ENCODE assay signal across 26 mouse cellular contexts in the genomic region with DNA sequence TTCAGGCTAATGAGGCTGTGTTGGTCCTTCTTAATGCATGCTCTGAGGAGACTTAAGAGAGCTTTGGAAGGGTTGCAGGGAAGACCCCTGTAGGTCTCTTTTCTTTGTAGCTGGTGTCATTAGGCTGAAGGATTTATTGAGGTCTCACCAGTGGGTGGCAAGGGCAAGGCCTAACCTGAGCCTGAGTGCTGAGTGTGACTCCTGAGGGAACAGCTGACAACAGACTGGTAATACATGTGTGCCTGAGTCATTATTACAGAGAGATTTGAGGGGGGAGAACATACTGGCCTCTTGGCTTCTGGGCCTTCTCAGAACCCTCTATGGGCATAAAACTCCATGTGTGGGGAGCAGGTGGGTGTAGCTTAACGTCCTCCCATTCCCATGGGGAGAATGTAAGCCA. TPM values are rescaled to one million over a fixed set of nuclear protein-coding genes. Genes with fewer than 3 reads are reported as not detected.
DNase-seq lines count a peak whose midpoint lies in the region; ATAC-seq and TF ChIP-seq lines count a peak whose summit lies in the region.
"Had no signal": no experiment of that assay in that cellular context is flagged by ENCODE, and none has a peak within 500 bp of the region (broad histone marks: within the 10 kb centered on the region; RNA-seq: fewer than 3 reads in every experiment).

No protein-coding gene starts in this region.

- H3K27ac ChIP-seq in intestine, embryonic 16.5 days (ENCODE audit: low read length) = peak overlapping the region; percentile 45; the same call in 1 of the 2 replicates
- H3K27ac ChIP-seq in intestine, embryonic 15.5 days = no peak overlapping the region
- H3K27ac ChIP-seq: embryonic facial prominence, embryonic 12.5 days; forebrain, embryonic 10.5 days; forebrain, embryonic 13.5 days; heart, adult 2 months; heart, embryonic 10.5 days; heart, embryonic 13.5 days; hindbrain, embryonic 12.5 days; hindbrain, embryonic 15.5 days had no signal

- H3ac ChIP-seq in myocyte (ENCODE audit: control insufficient read depth, insufficient read length) = no peak overlapping the region

- H3K4me3 ChIP-seq in intestine, embryonic 16.5 days (ENCODE audit: low read length) = no peak overlapping the region
- no peak overlapping the region for H3K4me3 ChIP-seq in intestine, embryonic 15.5 days (replicated peaks)
- H3K4me3 ChIP-seq in myocyte = no peak overlapping the region
- H3K4me3 ChIP-seq: embryonic facial prominence, embryonic 12.5 days; forebrain, embryonic 10.5 days; forebrain, embryonic 13.5 days; heart, adult 2 months; heart, embryonic 10.5 days; heart, embryonic 13.5 days; hindbrain, embryonic 12.5 days; hindbrain, embryonic 15.5 days had no signal

- H3K36me3 ChIP-seq in intestine, embryonic 16.5 days (ENCODE audit: control insufficient read depth, insufficient read depth, low read length) = no peaks in the 10 kb centered on the region
- H3K36me3 ChIP-seq in intestine, embryonic 15.5 days = no peaks in the 10 kb centered on the region
- H3K36me3 ChIP-seq in myocyte (ENCODE audit: control insufficient read depth, insufficient read depth) = no peaks in the 10 kb centered on the region
- H3K36me3 ChIP-seq: embryonic facial prominence, embryonic 12.5 days; forebrain, embryonic 10.5 days; heart, embryonic 10.5 days; heart, embryonic 13.5 days; hindbrain, embryonic 12.5 days; hindbrain, embryonic 15.5 days had no signal

- no peak overlapping the region for H3K9ac ChIP-seq in intestine, embryonic 16.5 days (ENCODE audit: low read depth, low read length)
- H3K9ac ChIP-seq in intestine, embryonic 15.5 days = no peak overlapping the region
- H3K9ac ChIP-seq: embryonic facial prominence, embryonic 12.5 days; forebrain, embryonic 13.5 days; heart, embryonic 13.5 days; hindbrain, embryonic 12.5 days; hindbrain, embryonic 15.5 days had no signal

- no peak overlapping the region for H3K4me2 ChIP-seq in intestine, embryonic 16.5 days (ENCODE audit: low read depth, low read length)
- no peak overlapping the region for H3K4me2 ChIP-seq in intestine, embryonic 15.5 days (replicated peaks)
- H3K4me2 ChIP-seq in myocyte (ENCODE audit: low read depth) = no peak overlapping the region
- H3K4me2 ChIP-seq: embryonic facial prominence, embryonic 12.5 days; forebrain, embryonic 13.5 days; heart, embryonic 13.5 days; hindbrain, embryonic 12.5 days; hindbrain, embryonic 15.5 days had no signal

- no peaks in the 10 kb centered on the region for H3K79me2 ChIP-seq in myocyte (ENCODE audit: control insufficient read depth, insufficient read depth)

- peaks cover 44% of the 10 kb centered on the region for H3K4me1 ChIP-seq in intestine, embryonic 16.5 days (ENCODE audit: control insufficient read depth, insufficient read depth, low read length)
- peaks cover 21% of the 10 kb centered on the region; the same call in 1 of the 2 replicates for H3K4me1 ChIP-seq in intestine, embryonic 15.5 days (replicated peaks)

- ATAC-seq in intestine, embryonic 16.5 days = no peak
- ATAC-seq in intestine, embryonic 15.5 days = no peak
- ATAC-seq in CD4-positive, CD25-positive, alpha-beta regulatory T cell, adult 4 months = no peak
- ATAC-seq: forebrain, embryonic 13.5 days; forebrain, embryonic 16.5 days had no signal

- H3K27me3 ChIP-seq in intestine, embryonic 16.5 days (replicated peaks; ENCODE audit: control insufficient read depth, insufficient read depth, low read length) = no peaks in the 10 kb centered on the region
- H3K27me3 ChIP-seq in intestine, embryonic 15.5 days (replicated peaks) = no peaks in the 10 kb centered on the region
- no peaks in the 10 kb centered on the region for H3K27me3 ChIP-seq in myocyte (ENCODE audit: control insufficient read depth, insufficient read depth, insufficient read length)
- H3K27me3 ChIP-seq: embryonic facial prominence, embryonic 12.5 days; forebrain, embryonic 13.5 days; heart, embryonic 13.5 days; hindbrain, embryonic 12.5 days; hindbrain, embryonic 15.5 days had no signal

- no peak for TF ChIP-seq POLR2A in myocyte (IDR thresholded peaks at IDR 0.05; ENCODE audit: insufficient read length, low read depth)

- DNase-seq in thymus, postnatal 14 days = peak; percentile 8
- DNase-seq in thymus, adult 18-20 months = no peak
- DNase-seq in adrenal gland, postnatal 14 days = no peak
- DNase-seq: adrenal gland, adult 2 months; adrenal gland, postnatal 25 days; B cell, adult 2 months; cerebellum, adult 11-12 months; cerebellum, adult 8-10 months; cerebellum, postnatal 10 days; gastrocnemius, postnatal 10 days; gastrocnemius, postnatal 36 days; heart, adult 2 months; heart, postnatal 14 days; heart, postnatal 4 days had no signal

- 36% methylated on average over 1 of the region's 1 CpGs for WGBS in intestine, embryonic 16.5 days
- WGBS in intestine, embryonic 15.5 days = 36% methylated on average over 1 of the region's 1 CpGs

- H3K9me3 ChIP-seq in intestine, embryonic 16.5 days (ENCODE audit: control insufficient read depth, low read length) = no peaks in the 10 kb centered on the region
- H3K9me3 ChIP-seq in intestine, embryonic 15.5 days = no peaks in the 10 kb centered on the region
- H3K9me3 ChIP-seq: embryonic facial prominence, embryonic 12.5 days; forebrain, embryonic 10.5 days; forebrain, embryonic 13.5 days; heart, embryonic 10.5 days; heart, embryonic 13.5 days; hindbrain, embryonic 12.5 days; hindbrain, embryonic 15.5 days had no signal

TF ChIP-seq in myocyte, 11 proteins besides CTCF, POLR2A, EP300 and RAD21:
- TF ChIP-seq E2F4 (IDR thresholded peaks at IDR 0.05; ENCODE audit: insufficient read depth) = no peak
- TF ChIP-seq TCF12 (IDR thresholded peaks at IDR 0.05; ENCODE audit: insufficient read depth, poor library complexity, severe bottlenecking) = no peak
- TF ChIP-seq MYOD1 (IDR thresholded peaks at IDR 0.05; ENCODE audit: control insufficient read depth in 1 of 3, insufficient read length in 2 of 3, low read depth in 2 of 3) = peak in 2 of 3 experiments; percentile 6 to 73
- no peak for TF ChIP-seq CEBPB (IDR thresholded peaks at IDR 0.05; ENCODE audit: insufficient read depth, poor library complexity, severe bottlenecking)
- TF ChIP-seq REST (IDR thresholded peaks at IDR 0.05; ENCODE audit: insufficient read depth, insufficient read length) = no peak
- no peak for TF ChIP-seq MAX (IDR thresholded peaks at IDR 0.05; ENCODE audit: low read depth)
- no peak for TF ChIP-seq TCF3 (IDR thresholded peaks at IDR 0.05; ENCODE audit: insufficient read length, low read depth)
- no peak for TF ChIP-seq POLR2AphosphoS2 (IDR thresholded peaks at IDR 0.05; ENCODE audit: insufficient read length, low read depth)
- TF ChIP-seq MYOG (IDR thresholded peaks at IDR 0.05; ENCODE audit: control insufficient read depth in 1 of 3, insufficient read depth in 1 of 3, insufficient read length in 2 of 3, low read depth in 2 of 3) = peak in 2 of 3 experiments; percentile 64 to 78
- TF ChIP-seq USF1 (IDR thresholded peaks at IDR 0.05; ENCODE audit: low read depth) = no peak

RNA-seq across cellular contexts. Expression of a gene that starts 8.0 kb away (rescaled TPM):
- 5.9 and 6.0 TPM in 2 replicates for polyA plus RNA-seq in intestine, embryonic 16.5 days (2015; fragmentation: Nextera tagmentation; extraction: Ambion mirVana)
- 5.9 and 6.3 TPM in 2 replicates for polyA plus RNA-seq in intestine, embryonic 15.5 days (2015; fragmentation: Nextera tagmentation; extraction: Ambion mirVana)
- polyA plus RNA-seq in myocyte (2012; fragmentation: generic; extraction: Trizol) = 2.2 TPM
- 10 to 100 TPM; 14.3 to 21.6 TPM for polyA plus RNA-seq in CD4-positive, CD25-positive, alpha-beta regulatory T cell, adult 4 months (2017; shearing (Covaris generic))
- 12.0 and 15.9 TPM in 2 replicates for total RNA-seq in adrenal gland, postnatal 14 days (2021)
